Mouse (Mus musculus) liver, embryonic 11.5 days (tissue): ENCODE data around the gene Sh3rf3. TPM values are rescaled to one million over a fixed set of nuclear protein-coding genes. Genes with fewer than 3 reads are reported as not detected.
A peak's percentile ranks its signal among the peaks of the same experiment; 100 is the strongest.

Experiments
- ATAC-seq: fragments of 200-750 bp; cut with Nextera tagmentation; replicated peaks from 2 replicates; pipeline ENCODE4 v1.8.0; 2017; ENCODE audit warnings: moderate number of reproducible peaks, mild to moderate bottlenecking, moderate TSS enrichment, moderate library complexity; ENCODE audit not compliant: low FRiP score
- DNase-seq: peaks from one replicate; pipeline ENCODE4 v3.0.0-alpha.2; 2017; ENCODE audit warnings: low spot score
- H3K27ac ChIP-seq: fragments of 300-500 bp; sonication (generic); 2 replicates; pipeline ENCODE4 v1.5.1; 2014; ENCODE audit warnings: mild to moderate bottlenecking, low read depth, low read length, control low read depth
- H3K27me3 ChIP-seq: fragments of 300-500 bp; sonication (generic); replicated peaks from 2 replicates; pipeline ENCODE4 v1.6.1; 2014; ENCODE audit warnings: low read length, mixed read lengths; ENCODE audit not compliant: control insufficient read depth, insufficient read depth
- H3K36me3 ChIP-seq: fragments of 300-500 bp; sonication (generic); 2 replicates; pipeline ENCODE4 v1.6.1; 2014; ENCODE audit warnings: mild to moderate bottlenecking, low read length, moderate library complexity, mixed read lengths; ENCODE audit not compliant: control insufficient read depth, insufficient read depth
- H3K4me1 ChIP-seq: fragments of 300-500 bp; sonication (generic); replicated peaks from 2 replicates; pipeline ENCODE4 v1.6.1; 2014; ENCODE audit warnings: low read length, mixed read lengths; ENCODE audit not compliant: control insufficient read depth, insufficient read depth
- H3K4me2 ChIP-seq: fragments of 300-500 bp; sonication (generic); 2 replicates; pipeline ENCODE4 v1.6.1; 2014; ENCODE audit warnings: mild to moderate bottlenecking, control low read depth, moderate library complexity
- H3K4me3 ChIP-seq: fragments of 300-500 bp; sonication (generic); 2 replicates; pipeline ENCODE4 v1.5.1; 2014; ENCODE audit warnings: low read depth, low read length, control low read depth
- H3K9ac ChIP-seq: fragments of 300-500 bp; sonication (generic); 2 replicates; pipeline ENCODE4 v1.6.1; 2014; ENCODE audit warnings: low read depth, low read length, control low read depth
- H3K9me3 ChIP-seq: fragments of 300-500 bp; sonication (generic); 2 replicates; pipeline ENCODE4 v1.6.1; 2016; ENCODE audit warnings: low read length, inconsistent platforms, mixed read lengths; ENCODE audit not compliant: control insufficient read depth
- WGBS: fragments of 180-500 bp; shearing (Covaris S2); extraction: QIAGEN DNeasy Blood & Tissue Kit; methylation state at CpG from one replicate; pipeline ENCODE4 v1.1.7; 2014; 5-methylcytosine and 5-hydroxymethylcytosine counted together
- polyA plus RNA-seq: library from polyadenylated mRNA; unstranded; fragments of >200 nt; fragmentation: Nextera tagmentation; extraction: Ambion mirVana; gene quantifications from 2 replicates; pipeline ENCODE4 v1.2.1, GENCODE M21; 2014

Gene Sh3rf3
- polyA plus RNA-seq, 1 experiment from 2014 or later: not detected

- H3K4me1 ChIP-seq: no peaks in the 10 kb centered on the region
- 77% methylated on average over 2 of the region's 2 CpGs for WGBS
- DNase-seq: no peak
- no peak overlapping the region for H3K9ac ChIP-seq
- H3K9me3 ChIP-seq: no peaks in the 10 kb centered on the region
- H3K27me3 ChIP-seq: no peaks in the 10 kb centered on the region
- H3K27ac ChIP-seq: no peak overlapping the region
- ATAC-seq: no peak
- no peak overlapping the region for H3K4me2 ChIP-seq
- H3K36me3 ChIP-seq: no peaks in the 10 kb centered on the region
- no peak overlapping the region for H3K4me3 ChIP-seq
Observed at GRCm38 (mm10) chr10:59125497-59125896, 312.3 kb downstream of the Sh3rf3 start.

- Histone ChIP-seq H3K4me2 (no peak overlapping the region), H3K9ac (no peak overlapping the region), H3K27me3 (no peaks in the 10 kb centered on the region; the same call in 1 of the 2 replicates), H3K27ac (no peak overlapping the region), H3K36me3 (no peaks in the 10 kb centered on the region), H3K9me3 (no peaks in the 10 kb centered on the region), H3K4me1 (no peaks in the 10 kb centered on the region), H3K4me3 (no peak overlapping the region)
- DNase-seq: no peak
- WGBS: 58% methylated on average over 6 of the region's 6 CpGs
- no peak for ATAC-seq
Observed at GRCm38 (mm10) chr10:59127637-59128036, 314.5 kb downstream of the Sh3rf3 start.

- Histone ChIP-seq H3K36me3 (no peaks in the 10 kb centered on the region), H3K4me3 (no peak overlapping the region), H3K27ac (no peak overlapping the region), H3K9me3 (no peaks in the 10 kb centered on the region), H3K4me1 (no peaks in the 10 kb centered on the region), H3K9ac (no peak overlapping the region), H3K4me2 (no peak overlapping the region), H3K27me3 (no peaks in the 10 kb centered on the region; the same call in 1 of the 2 replicates)
- WGBS: 71% methylated on average over 20 of the region's 20 CpGs
- ATAC-seq: no peak
- DNase-seq: no peak
Observed at GRCm38 (mm10) chr10:59131926-59132628, 318.9 kb downstream of the Sh3rf3 start.

- H3K27ac ChIP-seq: no peak overlapping the region
- H3K4me2 ChIP-seq: no peak overlapping the region
- WGBS: 72% methylated on average over 8 of the region's 8 CpGs
Observed at GRCm38 (mm10) chr10:59133478-59134009, 320.4 kb downstream of the Sh3rf3 start.

GRCm38 (mm10) chr10:59149956-59150383 is 336.8 kb downstream of the Sh3rf3 start:
- 20% methylated on average over 8 of the region's 8 CpGs for WGBS
- Histone ChIP-seq H3K4me2 (no peak overlapping the region), H3K36me3 (no peaks in the 10 kb centered on the region), H3K9ac (no peak overlapping the region), H3K4me3 (no peak overlapping the region), H3K27ac (no peak overlapping the region), H3K9me3 (no peaks in the 10 kb centered on the region), H3K27me3 (no peaks in the 10 kb centered on the region), H3K4me1 (no peaks in the 10 kb centered on the region)
- DNase-seq: peak; percentile 43
- ATAC-seq: peak; percentile 47

More at GRCm38 (mm10) chr10:59133478-59134009, 320.4 kb downstream of the Sh3rf3 start:
- Histone ChIP-seq H3K27me3 (no peaks in the 10 kb centered on the region; the same call in 1 of the 2 replicates), H3K4me3 (no peak overlapping the region), H3K36me3 (no peaks in the 10 kb centered on the region), H3K9ac (no peak overlapping the region), H3K9me3 (no peaks in the 10 kb centered on the region), H3K4me1 (no peaks in the 10 kb centered on the region)
- no peak for ATAC-seq
- DNase-seq: no peak

- DNase-seq: no peak
- no peak overlapping the region for H3K4me2 ChIP-seq
- H3K36me3 ChIP-seq: no peaks in the 10 kb centered on the region
- 76% methylated on average over 10 of the region's 10 CpGs for WGBS
- H3K27ac ChIP-seq: no peak overlapping the region
- no peaks in the 10 kb centered on the region for H3K27me3 ChIP-seq
- ATAC-seq: no peak
- H3K9ac ChIP-seq: no peak overlapping the region
- H3K4me1 ChIP-seq: no peaks in the 10 kb centered on the region
- no peak overlapping the region for H3K4me3 ChIP-seq
- H3K9me3 ChIP-seq: no peaks in the 10 kb centered on the region
Observed at GRCm38 (mm10) chr10:59150938-59151657, 337.9 kb downstream of the Sh3rf3 start.

- DNase-seq (no peak), ATAC-seq (no peak)
- H3K9me3 ChIP-seq: no peaks in the 10 kb centered on the region
- H3K27ac ChIP-seq: no peak overlapping the region
- H3K4me3 ChIP-seq: no peak overlapping the region
- no peaks in the 10 kb centered on the region for H3K36me3 ChIP-seq
- no peaks in the 10 kb centered on the region for H3K27me3 ChIP-seq
- H3K9ac ChIP-seq: no peak overlapping the region
- H3K4me2 ChIP-seq: no peak overlapping the region
- WGBS: 21% methylated on average over 5 of the region's 5 CpGs
- no peaks in the 10 kb centered on the region for H3K4me1 ChIP-seq
Observed at GRCm38 (mm10) chr10:59152544-59153081, 339.5 kb downstream of the Sh3rf3 start.

- 61% methylated on average over 3 of the region's 3 CpGs for WGBS
- no peak overlapping the region for H3K9ac ChIP-seq
- no peak for DNase-seq
- H3K36me3 ChIP-seq: no peaks in the 10 kb centered on the region
- H3K27me3 ChIP-seq: no peaks in the 10 kb centered on the region
- peaks cover 5% of the 10 kb centered on the region for H3K4me1 ChIP-seq
- H3K9me3 ChIP-seq: no peaks in the 10 kb centered on the region
- ATAC-seq: no peak
- no peak overlapping the region for H3K4me3 ChIP-seq
- no peak overlapping the region for H3K4me2 ChIP-seq
- H3K27ac ChIP-seq: no peak overlapping the region
Observed at GRCm38 (mm10) chr10:59158627-59159026, 345.5 kb downstream of the Sh3rf3 start.
